9 mouse cellular contexts compared by ENCODE assay signal in the genomic region with DNA sequence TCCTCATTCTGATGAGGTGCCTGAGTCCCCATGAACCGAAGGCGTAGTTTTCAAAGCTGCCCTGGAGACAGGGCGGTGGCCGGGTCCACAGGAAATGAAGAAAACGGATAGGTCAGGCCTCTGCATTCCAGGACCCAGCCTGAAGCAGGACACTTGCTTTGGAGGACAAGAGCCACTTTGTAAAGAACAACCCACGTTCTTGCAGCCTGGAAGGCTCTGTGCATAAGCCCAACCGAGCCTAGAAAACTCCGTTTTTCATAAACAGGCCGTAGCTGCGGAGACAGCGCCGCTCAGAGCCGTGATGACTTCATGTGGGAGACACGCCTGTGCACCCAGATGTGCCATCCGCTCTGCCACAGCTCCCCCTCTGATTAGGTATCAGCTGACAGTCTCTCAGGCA.
DNase-seq lines count a peak whose midpoint lies in the region; ATAC-seq and TF ChIP-seq lines count a peak whose summit lies in the region.
"Had no signal": no experiment of that assay in that cellular context is flagged by ENCODE, and none has a peak within 500 bp of the region (broad histone marks: within the 10 kb centered on the region; RNA-seq: fewer than 3 reads in every experiment).

No protein-coding gene starts in this region.

- no peaks in the 10 kb centered on the region for H3K36me3 ChIP-seq in embryonic facial prominence, embryonic 10.5 days (replicated peaks)
- H3K36me3 ChIP-seq in limb, embryonic 12.5 days = no peaks in the 10 kb centered on the region
- no peaks in the 10 kb centered on the region for H3K36me3 ChIP-seq in forebrain, postnatal 0 days (ENCODE audit: insufficient read depth)

- WGBS in embryonic facial prominence, embryonic 10.5 days = 52% methylated on average over 15 of the region's 15 CpGs
- WGBS in limb, embryonic 12.5 days = 68% methylated on average over 15 of the region's 15 CpGs
- 89% methylated on average over 15 of the region's 15 CpGs for WGBS in forebrain, postnatal 0 days

- H3K27ac ChIP-seq in embryonic facial prominence, embryonic 10.5 days (replicated peaks) = peak overlapping the region; percentile 58
- H3K27ac ChIP-seq in limb, embryonic 12.5 days = peak overlapping the region; percentile 77
- no peak overlapping the region for H3K27ac ChIP-seq in forebrain, postnatal 0 days (ENCODE audit: low read depth, low read length)

- H3K4me3 ChIP-seq in embryonic facial prominence, embryonic 10.5 days = no peak overlapping the region
- H3K4me3 ChIP-seq in limb, embryonic 12.5 days (replicated peaks) = no peak overlapping the region
- H3K4me3 ChIP-seq in forebrain, postnatal 0 days (ENCODE audit: low read depth, low read length) = no peak overlapping the region

- no peak overlapping the region for H3K4me2 ChIP-seq in limb, embryonic 12.5 days
- H3K4me2 ChIP-seq in forebrain, postnatal 0 days (ENCODE audit: low read depth) = no peak overlapping the region

- no peaks in the 10 kb centered on the region for H3K27me3 ChIP-seq in embryonic facial prominence, embryonic 10.5 days (replicated peaks; ENCODE audit: low read depth, poor library complexity, severe bottlenecking)
- H3K27me3 ChIP-seq in limb, embryonic 12.5 days = no peaks in the 10 kb centered on the region
- no peaks in the 10 kb centered on the region for H3K27me3 ChIP-seq in forebrain, postnatal 0 days (ENCODE audit: insufficient read depth, low read length)
- H3K27me3 ChIP-seq: Patski had no signal

- intact Hi-C loops in heart, postnatal 25 days (cut with DNase I) = no loop called here

- H3K9ac ChIP-seq in limb, embryonic 12.5 days (replicated peaks) = no peak overlapping the region
- no peak overlapping the region for H3K9ac ChIP-seq in forebrain, postnatal 0 days

- ATAC-seq in limb, embryonic 12.5 days (ENCODE audit: insufficient number of reproducible peaks, insufficient read depth, low FRiP score, low TSS enrichment, low read depth) = no peak
- no peak for ATAC-seq in forebrain, postnatal 0 days
- ATAC-seq: Patski had no signal

- DNase-seq in layer of hippocampus, adult 9-11 months = peak; percentile 43
- DNase-seq in layer of hippocampus, postnatal 25 days (ENCODE audit: extremely low spot score in 1 of 2, low spot score in 1 of 2) = no peak
- DNase-seq in embryonic facial prominence, embryonic 10.5 days (ENCODE audit: low spot score) = peak; percentile 31
- peak; percentile 33 for DNase-seq in heart, postnatal 25 days (ENCODE audit: low spot score)
- no peak for DNase-seq in forebrain, postnatal 0 days
- DNase-seq in adrenal gland, postnatal 25 days = no peak
- no peak for DNase-seq in urinary bladder, postnatal 4 days (ENCODE audit: low spot score in 2 of 2)

- H3K9me3 ChIP-seq in embryonic facial prominence, embryonic 10.5 days = peaks cover 3% of the 10 kb centered on the region; the same call in 1 of the 2 replicates
- H3K9me3 ChIP-seq in limb, embryonic 12.5 days = peaks cover 2% of the 10 kb centered on the region; the same call in 1 of the 2 replicates
- 0 out of 2 replicates have a peak, but pooled peaks cover 5% of the 10 kb centered on the region for H3K9me3 ChIP-seq in forebrain, postnatal 0 days (ENCODE audit: low read length)

- no peak for TF ChIP-seq CTCF in forebrain, postnatal 0 days (IDR thresholded peaks at IDR 0.05; ENCODE audit: low read depth)

- peaks cover 7% of the 10 kb centered on the region for H3K4me1 ChIP-seq in embryonic facial prominence, embryonic 10.5 days
- H3K4me1 ChIP-seq in limb, embryonic 12.5 days (replicated peaks) = peaks cover 12% of the 10 kb centered on the region
- no peaks in the 10 kb centered on the region for H3K4me1 ChIP-seq in forebrain, postnatal 0 days (ENCODE audit: insufficient read depth)

Comparison
In these comparisons a context has a peak if more than half of its experiments do, and no peak if none do; other contexts are left out.
1. DNase-seq: peak in layer of hippocampus, adult 9-11 months (single experiment), embryonic facial prominence, embryonic 10.5 days (single experiment) and heart, postnatal 25 days (single experiment); none in layer of hippocampus, postnatal 25 days (0 of 2), forebrain, postnatal 0 days (single experiment), adrenal gland, postnatal 25 days (single experiment) and urinary bladder, postnatal 4 days (0 of 2).